Mouse (Mus musculus) 3T3-L1 (cell line): ENCODE measurements around the gene Ncf1.
A peak's percentile ranks its signal among the peaks of the same experiment; 100 is the strongest.

Experiments used
- DNase-seq: peaks from one replicate; pipeline ENCODE4 v3.0.0-alpha.2; 2015; ENCODE audit warnings: low read depth, low spot score

Ncf1 gene

DNA sequence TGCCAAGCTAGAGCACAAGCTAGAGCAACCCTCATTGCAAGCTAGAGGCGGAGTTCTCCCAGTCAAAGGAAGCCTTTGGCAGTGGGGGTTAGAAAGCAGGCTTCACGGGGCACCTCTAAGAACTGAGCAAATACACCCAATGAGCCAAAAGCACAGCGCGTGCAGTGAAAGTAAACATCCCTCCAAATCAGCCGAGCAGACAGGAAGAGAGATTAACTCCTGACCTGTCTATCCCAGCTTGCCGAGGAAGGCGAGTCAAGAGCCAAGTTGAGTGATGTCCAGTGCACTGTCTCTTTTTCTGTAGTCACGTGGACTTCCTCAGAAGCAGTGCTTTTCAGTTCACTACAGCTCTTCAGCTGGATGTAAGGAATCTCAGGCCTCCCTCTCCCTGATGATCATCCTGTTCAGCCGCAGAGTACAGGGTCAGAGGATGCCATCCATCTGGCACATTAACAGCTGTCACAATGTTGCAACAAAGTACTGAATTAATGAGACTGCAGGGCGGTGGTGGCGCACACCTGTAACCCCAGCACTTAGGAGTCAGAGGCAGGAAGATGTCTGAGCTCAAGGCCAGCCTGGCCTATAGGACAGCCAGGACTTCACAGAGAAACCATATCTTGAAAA is 19.4 kb downstream of the Ncf1 start:
- DNase-seq, result no peak

DNA sequence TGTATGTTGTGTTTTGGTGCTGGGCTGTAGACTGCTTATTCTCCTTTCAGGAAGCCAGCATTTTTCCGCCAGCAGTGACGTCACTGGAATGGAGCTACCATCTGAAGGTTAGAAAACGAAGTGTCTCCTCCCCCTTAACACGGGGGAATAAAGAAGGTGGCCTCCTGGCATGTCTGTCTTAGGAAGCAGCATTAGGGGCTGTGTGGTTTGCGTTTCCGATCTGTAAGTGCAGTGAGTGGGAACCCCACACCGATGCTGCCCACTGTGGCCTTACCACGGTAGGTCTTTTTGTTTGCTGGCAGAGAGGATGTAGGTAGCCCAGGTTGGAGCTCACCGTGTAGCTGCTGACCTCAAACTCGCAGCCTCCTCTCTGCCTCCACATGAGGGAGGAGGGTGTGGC is 22.7 kb downstream of the Ncf1 start:
- no peak for DNase-seq

DNA sequence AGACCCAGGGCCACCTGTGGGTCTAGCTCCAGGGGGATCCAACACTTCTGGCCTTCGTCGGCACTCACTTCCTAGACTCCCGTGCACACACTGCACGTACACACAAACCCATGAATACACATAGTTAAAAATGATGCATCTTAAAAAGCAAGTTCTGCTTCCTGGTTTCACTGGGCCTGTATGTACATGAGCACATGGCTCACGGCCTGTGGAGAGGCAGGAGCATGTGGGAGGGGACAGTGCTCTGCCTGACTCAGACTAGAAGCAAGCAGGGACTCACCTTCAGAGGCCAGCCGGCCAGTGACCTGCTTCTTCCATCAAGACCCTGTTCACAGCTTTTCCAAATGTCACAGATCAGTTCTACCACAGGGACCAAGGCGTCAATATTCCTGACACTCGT is 35.8 kb downstream of the Ncf1 start:
- no peak for DNase-seq

DNA sequence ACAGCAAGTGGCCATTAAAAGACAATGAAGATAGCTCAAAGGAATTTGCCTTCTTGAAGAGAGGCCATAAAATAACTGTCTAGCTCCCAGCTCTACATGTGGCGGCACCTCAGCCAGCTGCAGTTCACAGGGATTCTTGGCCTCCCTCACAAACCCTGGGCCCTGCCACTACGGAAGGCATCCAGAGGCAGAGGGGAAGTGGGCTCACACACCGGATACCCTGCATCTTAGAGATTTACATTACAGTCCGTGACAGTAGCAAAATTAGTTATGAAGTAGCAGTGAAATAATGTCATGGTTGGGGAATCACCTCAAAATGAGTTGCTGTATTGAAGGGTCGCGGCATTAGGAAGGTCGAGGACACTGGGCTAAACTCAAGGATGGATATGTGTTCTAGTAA is 40.9 kb downstream of the Ncf1 start:
- DNase-seq, result no peak

DNA sequence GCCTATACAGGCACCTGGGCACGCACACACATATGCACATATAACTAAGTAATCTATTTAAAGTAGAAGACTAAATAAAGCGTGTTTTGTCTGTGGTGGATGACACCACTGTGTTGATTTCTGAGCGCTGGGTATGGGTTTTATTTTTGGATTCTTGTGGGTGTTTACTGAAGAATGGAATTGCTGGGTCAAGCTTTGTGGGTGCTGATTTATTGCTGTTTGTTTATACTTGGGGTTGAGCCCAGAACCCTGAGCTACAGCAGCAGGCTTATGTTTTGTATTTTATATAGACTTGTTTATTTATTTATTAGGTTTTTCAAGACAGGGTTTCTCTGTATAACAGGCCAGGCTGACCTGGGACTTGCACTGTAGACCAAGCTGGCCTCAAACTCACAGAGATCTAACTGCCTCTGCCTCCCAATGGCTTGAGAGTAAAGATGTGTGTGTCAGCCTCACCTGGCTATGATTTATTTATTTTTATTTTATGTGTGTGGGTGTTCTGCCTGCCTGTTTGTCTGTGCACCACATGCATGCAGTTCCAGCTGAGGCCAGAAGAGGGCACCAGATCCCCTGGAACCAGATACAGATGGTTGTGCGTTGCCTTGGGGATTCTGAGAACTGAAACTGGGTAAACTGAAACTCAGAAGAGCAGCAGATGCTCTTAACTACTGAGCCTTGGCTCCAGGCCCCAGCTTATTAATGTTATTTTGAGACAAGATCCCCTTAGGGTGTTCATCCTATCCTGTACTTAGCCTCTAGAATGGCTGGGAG is 42.3 kb downstream of the Ncf1 start:
- peak; percentile 87 for DNase-seq

DNA sequence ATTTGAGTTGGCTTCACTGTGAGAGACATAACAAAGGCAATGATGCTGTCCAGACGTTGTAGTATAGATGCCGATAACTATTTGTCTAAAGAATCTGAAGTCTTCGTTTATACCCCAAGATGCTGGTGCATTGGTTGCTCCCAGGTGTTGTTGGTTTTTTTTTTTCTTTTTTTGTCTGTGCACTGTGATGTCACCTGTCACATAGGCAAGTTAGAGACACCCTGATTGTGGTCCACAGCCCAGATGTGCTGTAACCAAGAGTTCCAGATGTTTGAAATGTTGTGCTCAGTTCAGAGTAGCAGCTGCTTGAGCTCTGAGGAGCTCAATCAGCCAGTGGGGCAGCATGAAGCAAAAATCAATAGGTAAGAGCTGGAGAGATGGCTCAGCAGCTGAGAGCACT is 43.4 kb downstream of the Ncf1 start:
- no peak for DNase-seq

- DNase-seq, result peak; percentile 99
Observed at GRCm38 (mm10) chr5:134183880-134184808, 45.3 kb downstream of the Ncf1 start, which contains the start of gene Gtf2ird2. Gene Gtf2ird2, plus strand, starts transcription at chr5:134184019.

DNA sequence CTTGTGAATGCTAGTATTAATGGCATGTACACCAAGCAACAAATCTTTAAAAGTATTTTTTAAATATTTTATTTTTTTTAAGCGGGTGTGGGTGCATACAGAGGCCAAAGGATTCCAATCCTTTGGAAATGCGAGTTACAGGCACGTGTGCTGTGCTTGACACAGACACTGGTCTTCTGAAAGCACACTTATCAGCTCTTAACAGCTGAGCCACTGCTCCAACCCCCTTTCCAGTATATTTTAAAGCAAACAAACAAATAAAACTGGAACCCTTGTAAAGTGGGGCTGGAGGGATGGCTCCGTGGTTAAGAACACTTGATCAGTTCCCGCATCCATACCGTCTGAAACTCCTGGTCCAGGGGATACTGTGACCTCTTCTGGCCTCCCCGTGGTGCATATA is 46.3 kb downstream of the Ncf1 start:
- no peak for DNase-seq

DNA sequence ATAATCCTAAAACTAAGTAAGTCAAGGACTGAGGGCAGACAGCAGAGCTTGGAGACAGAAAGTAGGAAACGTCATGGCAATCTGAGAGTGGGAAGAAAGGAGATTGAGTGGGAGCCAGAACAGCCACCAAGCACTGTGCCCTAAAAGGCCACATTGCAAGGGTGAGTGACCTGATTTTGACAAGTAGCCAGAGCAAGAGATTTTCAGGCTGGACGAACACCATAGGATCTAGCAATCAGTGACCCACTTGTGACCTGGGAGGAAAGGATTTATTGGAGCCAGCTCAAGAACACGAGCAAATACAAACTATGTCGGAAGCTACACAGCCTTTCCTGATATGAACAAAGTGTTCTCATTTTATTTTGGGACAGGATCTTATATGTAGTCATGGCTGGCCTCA is 46.7 kb downstream of the Ncf1 start:
- DNase-seq, result no peak

DNA sequence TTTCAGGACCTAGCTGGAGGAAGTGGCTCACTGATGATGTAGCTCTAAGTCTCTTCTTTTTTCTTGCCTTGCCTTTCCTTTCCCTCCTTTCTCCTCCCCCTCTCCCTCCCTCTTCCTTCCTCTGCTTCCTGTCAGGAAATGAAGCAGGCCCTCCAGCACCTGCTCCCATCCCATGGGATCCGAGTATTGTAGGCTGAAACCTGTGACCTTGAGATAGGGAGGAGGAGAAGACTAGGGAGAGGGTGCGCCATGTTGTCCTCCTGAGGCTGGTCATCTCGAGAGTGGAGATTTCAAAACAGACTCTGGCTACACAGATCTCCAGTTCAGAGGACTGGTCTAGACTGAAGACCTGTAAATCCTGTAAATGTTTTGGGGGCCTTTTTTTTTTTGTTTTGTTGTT is 47.3 kb downstream of the Ncf1 start:
- DNase-seq, result no peak

DNA sequence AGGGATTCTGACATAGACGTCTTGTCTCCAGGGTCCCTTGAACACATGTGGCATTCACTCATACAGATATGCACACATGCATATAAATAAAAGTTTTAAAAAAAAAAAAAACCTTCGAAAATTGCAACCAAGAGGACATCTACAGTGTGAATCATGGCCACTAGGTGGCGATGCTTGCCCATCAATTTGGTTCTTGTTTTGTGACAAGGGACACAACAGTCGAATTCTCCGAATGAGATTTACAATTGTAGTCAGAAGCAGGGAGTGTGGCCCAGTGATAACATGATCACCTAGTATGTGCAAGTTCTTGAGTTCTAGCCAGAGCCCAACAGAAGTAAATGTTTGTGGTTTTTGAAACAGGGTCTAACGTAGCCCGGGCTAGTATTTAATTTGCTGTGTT is 49.6 kb downstream of the Ncf1 start:
- DNase-seq, result peak; percentile 96

- DNase-seq, result no peak
Observed at GRCm38 (mm10) chr5:134178536-134178935, 50.9 kb downstream of the Ncf1 start.

- peak; percentile 97 for DNase-seq
Observed at GRCm38 (mm10) chr5:134176169-134176881, 53.1 kb downstream of the Ncf1 start, which contains the start of gene Rcc1l. Gene Rcc1l, minus strand, starts transcription at chr5:134176774.

- DNase-seq, result peak; percentile 68
Observed at GRCm38 (mm10) chr5:134175696-134176095, 53.7 kb downstream of the Ncf1 start.

GRCm38 (mm10) chr5:134173206-134173605 is 56.2 kb downstream of the Ncf1 start:
- DNase-seq, result peak; percentile 62

GRCm38 (mm10) chr5:134170167-134170566 is 59.3 kb downstream of the Ncf1 start:
- DNase-seq, result no peak
